Mouse (Mus musculus) 3134 (cell line): ENCODE data around the gene Psap.

ENCODE experiments used
- DNase-seq: peaks from one replicate; pipeline ENCODE4 v3.0.0-alpha.2; 2011; ENCODE audit warnings: low spot score; ENCODE audit not compliant: insufficient read length; ENCODE audit errors: extremely low read depth

The Psap gene

DNA sequence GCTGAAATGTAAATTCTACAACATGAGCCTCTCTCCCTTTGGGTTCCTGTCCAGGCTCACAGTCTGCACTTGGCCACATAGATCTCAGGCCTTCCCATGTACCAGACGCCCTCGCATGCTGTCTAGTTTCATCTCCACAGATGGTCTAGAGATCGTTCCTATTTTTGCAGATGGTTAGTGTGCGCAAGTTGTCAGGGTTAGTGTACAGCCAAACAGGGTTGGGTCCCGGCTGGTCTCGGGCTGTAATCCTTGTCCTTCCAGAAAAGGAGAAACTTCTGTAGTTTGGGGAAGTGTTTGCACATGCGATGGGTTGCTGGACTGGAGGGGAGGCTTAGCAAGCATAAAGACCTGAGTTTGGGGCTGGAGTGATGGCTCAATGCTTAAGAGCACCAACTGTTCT, 9.1 kb downstream of the Psap start:
- no peak for DNase-seq

DNA sequence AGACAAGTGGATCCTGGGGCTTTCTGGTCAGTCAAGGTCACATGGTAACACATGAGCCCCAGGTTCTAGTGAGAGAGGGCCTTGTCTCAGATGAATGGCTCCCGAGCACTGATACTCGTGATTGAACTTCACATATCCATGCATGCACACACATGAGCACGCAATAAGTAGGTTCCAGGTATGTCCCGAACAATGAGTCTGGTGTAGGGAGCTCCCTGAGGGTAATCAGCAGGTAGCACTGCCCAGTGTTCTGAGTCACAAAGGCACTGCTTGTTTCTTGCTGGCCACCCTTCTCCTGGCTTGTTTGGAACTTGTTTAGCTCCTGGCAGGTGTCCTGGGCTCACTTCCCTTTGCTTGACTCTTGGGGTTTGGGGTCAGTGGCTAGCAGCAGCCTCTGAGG, 9.7 kb downstream of the Psap start:
- no peak for DNase-seq

DNA sequence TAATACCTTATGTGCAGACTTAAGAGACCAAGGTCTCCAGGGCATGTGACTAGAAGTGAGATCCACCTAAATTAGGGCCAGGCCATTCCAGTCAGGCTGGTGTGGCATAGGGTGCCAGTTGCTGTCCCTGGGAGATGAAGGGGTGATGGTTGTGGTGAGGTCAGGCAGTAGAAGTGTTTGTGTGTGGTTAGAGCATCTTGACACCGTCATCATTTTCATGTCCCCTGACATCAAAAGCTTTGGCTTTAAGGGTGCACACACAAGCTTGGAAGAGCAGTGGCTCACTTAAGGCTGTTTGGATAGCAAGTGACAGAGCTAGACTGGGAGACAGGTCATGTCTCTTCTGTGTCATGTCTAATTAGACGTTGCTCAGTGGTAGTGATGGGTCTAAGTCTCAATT, 10.3 kb downstream of the Psap start:
- no peak for DNase-seq

DNA sequence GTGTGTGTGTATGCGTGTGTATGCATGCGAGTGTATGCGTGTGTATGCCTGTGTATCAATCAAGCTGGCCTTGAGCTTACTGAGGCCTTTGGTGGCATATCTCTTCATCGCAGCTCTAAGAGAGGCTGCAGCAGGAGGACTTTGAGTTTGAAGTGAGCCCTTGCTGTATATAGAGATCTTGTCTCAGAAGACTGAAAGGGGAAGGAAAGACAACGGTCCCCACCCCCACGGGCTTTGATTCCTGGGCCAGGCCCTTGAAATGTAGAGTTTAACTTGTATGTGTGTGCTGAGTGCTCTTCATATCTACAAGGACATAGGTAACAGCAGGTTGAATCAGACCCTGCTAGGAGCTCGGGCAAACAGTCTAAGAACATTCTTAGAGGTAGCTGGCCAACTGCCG, 11.8 kb downstream of the Psap start:
- DNase-seq = no peak

DNA sequence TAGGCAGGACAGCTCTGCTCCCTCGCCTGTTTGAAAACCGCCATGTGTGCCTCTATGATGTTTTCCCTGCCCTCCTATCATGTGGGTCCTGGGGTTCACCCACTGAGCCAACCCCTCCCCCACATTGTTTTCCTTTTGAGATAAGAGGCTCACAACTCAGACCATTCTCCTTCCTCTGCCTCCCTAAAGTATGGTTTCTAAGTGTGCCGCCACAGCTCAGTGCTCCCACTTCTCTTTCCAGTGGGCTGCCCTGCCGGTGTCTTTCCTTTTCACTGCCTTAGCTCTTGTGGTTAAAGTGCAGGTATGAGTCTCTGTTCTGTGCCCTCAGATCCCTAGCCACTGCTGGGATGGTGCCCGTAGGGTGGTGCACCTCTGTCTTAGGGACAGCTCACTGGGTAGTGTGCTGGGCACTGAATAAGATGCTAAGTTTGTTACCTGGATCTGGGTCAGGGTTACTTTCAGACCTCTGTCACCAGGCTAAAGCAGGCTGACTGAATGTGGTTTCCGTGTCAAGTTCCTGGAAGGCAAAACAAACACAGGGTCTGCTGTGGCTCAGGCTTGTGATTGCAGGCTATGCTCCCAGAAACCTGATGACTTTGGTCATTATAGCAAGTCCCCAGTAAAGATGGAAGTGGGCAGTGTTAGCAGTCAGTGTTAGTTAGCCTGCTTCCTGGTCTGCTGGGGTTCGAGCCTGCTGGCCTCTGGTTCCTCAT, 12.8 kb downstream of the Psap start:
- DNase-seq = no peak

DNA sequence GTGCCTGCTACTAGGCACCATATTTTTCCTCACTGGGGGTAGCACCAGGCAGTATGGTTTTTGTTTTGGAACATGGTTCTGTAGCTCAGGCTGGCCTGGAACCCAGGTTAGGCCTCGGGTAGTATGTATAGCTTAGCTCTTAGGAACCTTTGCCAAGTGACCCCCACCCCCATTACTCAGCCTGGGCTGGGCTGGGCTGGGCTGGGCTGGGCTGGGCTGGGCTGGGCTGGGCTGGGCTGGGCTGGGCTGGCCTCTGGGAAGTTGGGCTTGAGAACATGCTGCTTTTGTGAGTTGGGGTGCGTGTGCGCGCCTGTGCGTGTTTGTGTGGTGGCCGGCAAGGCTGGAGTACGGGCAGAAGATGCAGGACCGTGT, 13.3 kb downstream of the Psap start:
- DNase-seq = no peak

DNA sequence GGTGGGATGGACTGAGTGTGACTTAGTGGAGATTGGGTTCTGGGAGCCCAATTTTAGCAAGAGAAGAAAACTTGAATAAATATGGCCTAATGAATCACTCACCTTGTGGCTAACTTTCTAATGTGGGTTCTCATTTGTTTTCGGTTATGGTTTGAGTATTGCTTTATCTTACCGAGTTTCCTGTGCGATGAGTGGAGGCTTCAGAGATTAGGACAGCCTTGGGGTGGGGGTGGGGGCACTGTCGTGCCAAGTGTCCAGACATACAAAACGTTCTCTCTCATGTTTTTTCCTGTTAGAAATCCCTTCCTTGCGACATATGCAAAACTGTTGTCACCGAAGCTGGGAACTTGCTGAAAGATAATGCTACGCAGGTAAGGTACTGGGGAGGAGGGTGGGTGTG, 14.8 kb downstream of the Psap start:
- no peak for DNase-seq

DNA sequence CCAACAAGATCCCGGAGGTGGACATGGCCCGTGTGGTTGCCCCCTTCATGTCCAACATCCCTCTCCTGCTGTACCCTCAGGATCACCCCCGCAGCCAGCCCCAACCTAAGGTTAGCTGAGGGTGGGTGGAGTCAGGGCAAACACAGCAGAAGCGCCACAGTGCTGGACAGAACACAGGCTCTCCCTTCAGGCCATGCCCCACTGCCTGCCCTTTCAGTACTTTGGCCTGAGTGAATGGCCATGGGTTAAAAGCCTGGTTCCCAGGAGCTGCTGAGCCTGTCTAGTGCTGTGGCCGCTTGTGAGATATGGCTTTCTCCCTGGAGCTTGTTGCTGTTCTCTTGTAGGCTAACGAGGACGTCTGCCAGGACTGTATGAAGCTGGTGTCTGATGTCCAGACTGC, 17.2 kb downstream of the Psap start:
- DNase-seq = no peak

DNA sequence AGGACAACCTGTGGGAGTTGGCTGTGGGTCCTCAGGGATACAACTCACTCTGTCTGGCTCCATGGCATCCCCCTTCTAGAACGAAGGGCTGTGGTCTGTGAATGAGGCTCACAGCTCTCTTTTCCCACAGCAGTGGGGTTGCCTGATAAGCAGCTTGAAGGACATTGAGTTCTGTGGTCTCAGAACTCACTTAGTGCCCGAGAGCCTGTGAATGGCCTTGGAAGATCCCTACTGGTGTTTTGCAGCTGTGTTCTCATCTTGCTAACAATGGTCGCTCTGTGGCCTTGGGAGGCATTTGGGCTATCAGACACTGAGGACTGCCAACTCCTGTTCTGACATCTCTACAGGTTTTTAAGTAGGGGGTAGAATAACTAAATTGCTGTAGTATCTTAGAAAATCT, 17.9 kb downstream of the Psap start:
- DNase-seq = no peak

DNA sequence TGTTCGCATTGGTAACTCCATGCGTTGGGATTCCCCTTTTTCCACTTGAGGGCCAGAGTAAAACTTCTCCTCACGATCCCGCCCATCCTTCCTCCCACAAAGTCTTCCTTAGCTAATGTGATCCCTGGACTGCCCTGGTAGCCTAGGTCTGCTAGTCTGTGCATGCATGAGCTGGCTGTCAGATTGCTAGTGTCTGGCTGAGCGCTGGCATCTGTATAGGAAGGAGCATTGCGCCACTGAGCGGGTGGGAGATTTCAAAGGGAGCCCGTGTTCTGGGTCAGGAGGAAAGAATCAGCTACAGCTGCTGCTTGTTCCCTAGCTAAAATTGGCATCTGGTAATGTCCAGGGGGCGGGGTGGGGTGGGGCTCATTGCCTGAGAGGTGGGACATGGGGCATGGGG, 18.6 kb downstream of the Psap start:
- DNase-seq = no peak

DNA sequence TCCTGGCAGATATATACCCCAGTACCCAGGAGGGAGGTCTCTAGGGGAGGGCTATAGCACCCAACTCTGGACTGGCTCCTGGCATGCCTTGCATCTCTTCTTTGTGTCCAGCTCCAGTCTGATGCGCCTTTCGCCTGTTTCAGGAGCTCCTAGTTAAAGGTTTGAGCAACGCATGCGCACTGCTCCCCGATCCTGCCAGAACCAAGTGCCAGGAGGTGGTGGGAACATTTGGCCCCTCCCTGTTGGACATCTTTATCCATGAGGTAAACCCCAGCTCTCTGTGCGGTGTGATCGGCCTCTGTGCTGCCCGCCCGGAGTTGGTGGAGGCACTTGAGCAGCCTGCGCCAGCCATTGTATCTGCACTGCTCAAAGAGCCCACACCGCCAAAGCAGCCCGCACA, 22.2 kb downstream of the Psap start:
- no peak for DNase-seq

DNA sequence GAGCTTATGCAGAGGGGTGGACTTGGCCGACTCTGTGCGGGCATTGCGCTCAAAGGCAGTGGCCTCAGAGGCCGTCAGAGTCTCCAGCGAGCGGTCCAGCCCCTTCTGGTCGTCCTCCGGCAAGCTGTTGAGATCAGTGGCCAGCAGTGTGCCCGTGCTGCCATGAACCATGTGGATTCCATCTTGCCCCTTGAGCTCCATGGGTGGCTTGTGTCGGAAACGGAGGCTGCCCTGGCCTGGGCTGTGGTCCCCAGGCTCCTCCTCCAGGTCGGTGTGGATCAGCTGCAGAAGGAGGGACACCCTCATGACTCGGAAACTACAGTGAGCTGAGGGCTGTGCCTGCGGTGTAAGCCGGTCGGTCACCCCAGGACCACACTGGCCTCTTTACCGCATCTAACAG, 26.0 kb downstream of the Psap start:
- DNase-seq = no peak

DNA sequence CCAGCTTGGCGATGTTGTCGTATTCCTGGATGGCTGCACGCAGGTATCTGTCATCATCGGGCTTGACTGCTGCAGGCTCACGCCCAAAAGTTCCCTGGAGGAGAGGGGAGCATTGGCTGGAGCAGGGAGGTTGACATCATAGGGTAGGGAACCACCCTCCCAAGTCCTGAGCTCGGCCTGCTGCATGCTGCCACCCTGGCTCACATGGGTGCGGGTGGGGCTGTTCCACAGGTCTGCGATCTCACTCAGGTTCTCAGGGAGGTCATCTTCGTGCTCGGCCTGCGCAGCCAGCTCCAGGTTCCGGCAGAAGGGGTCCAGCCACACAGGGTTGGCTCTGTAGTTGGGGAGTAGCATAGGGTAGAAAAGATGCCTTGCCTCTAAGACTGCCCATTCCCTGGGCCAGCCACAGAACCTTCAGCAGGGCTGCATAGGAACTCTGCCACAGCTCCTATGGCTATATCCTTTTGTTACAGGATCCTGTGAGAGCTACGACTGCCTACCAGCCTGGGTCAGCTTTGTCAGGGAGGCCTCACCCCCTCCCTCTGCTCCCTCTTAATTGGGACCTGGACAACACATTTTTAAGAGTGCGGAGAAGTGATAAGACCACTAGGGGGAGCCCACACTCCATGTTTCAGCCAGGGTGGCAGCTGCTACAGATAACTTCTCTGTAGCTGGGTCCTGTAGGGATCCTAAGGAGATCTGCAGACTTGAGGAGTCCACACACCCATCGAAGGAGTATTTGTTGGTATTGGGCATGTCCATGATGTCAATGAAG, 27.6 kb downstream of the Psap start:
- peak; percentile 42 for DNase-seq

DNA sequence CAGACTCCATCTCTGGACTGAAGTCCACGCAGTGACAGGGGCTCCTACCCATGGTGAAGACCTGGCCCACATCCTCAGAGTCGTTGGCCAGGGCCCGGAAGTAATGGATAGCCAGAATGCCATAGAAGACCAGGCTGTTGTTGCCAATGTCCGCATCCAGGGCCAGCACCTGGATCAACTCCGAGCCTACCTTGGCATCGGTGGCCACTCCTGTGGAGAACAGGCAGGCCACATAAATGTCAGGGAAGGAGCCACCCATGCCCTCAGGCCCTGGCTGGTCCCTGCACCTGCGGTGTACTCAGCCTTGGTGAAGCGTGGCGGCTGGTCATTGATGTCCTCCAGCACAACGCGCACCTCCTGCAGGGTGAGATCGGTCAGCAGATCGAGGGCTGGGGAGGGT, 33.2 kb downstream of the Psap start:
- DNase-seq = no peak

DNA sequence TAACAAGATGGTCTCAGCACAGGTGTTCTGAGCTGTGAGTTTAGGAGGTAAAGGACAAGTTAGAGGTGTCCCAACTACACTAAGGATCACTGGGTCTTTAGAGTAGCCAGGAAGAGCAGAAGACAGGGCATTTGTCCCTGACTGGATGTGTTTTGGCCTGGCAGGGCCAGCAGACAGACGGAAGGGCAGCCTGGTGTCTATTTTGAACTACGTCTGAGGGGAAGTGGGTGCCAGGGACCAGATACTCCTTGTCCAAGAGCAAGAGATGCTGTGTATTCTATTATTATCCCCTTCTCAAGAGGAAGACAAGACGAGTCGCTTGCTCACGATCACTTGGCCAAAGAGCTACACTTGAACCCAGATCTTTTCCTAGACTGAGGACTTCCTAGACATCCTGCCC, 36.2 kb downstream of the Psap start:
- DNase-seq = no peak

DNA sequence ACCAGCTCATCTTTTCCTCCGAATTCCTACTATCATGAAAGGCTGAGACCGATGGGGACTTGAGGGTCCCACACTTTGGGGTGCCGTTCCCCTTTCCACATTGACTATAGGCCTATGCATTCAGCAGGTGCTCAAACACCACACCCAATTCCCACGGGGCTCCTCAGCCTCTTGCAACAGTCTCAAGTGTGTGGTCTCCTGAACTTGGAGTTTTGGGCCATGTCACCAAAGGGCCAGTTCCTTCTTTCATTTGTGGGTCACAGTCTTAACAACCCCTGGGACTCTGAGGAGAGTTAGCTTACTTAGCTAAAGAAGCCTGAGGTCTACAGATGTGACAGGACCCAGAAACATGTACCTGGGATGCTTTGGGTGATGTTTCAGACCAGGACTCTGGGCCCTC, 38.7 kb downstream of the Psap start:
- no peak for DNase-seq

DNA sequence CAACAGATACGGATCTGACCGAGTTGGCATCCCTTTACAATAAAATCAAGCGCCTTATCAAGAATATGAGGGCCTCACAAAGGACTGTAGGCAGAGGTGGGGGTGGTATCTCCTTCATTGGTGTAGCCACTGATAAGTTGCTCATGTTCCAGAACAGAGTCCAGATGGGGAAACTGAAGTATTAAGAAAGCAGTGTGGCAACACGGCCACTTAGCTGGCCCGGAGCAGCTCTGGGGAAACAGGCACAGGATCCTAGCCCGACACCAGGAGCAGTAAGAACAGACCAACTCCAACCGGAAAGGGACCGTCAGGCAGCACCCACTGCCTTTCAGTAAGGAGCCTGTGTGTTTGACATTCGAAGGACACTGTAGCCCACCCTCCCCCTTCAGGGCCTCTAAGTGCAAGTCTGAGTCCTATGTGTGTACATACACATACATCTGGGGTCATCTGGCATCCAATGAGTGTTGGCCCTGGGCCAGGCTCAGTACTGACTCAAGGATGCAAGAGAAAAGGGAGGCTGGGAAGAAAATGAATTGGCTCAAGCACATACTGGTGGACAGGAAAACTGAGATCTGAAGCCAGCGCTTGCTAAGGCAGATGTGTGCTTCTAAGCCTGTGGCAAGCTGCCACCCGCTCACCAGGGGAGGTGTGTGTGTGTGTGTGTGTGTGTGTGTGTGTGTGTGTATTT, 51.7 kb downstream of the Psap start:
- no peak for DNase-seq

DNA sequence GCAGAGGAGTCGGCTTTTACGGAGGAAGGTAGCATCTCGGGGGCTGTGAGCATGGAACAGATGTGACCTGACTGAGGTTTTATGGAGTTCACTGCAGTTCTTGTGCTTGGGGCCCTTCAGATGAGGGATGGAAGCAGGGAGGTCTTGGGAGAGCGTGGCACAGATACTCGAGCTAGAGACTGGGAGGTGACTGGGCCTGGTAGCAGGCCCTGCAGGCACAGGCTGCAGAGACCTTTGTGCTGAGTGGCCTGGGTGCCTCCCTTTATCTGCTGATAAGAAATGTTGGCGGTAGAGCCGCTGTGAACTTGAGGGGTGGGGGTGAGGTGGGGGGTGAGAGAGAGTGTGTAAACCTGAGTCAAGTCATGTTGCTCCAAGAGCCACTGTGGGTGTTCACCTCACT, 57.2 kb downstream of the Psap start:
- no peak for DNase-seq

DNA sequence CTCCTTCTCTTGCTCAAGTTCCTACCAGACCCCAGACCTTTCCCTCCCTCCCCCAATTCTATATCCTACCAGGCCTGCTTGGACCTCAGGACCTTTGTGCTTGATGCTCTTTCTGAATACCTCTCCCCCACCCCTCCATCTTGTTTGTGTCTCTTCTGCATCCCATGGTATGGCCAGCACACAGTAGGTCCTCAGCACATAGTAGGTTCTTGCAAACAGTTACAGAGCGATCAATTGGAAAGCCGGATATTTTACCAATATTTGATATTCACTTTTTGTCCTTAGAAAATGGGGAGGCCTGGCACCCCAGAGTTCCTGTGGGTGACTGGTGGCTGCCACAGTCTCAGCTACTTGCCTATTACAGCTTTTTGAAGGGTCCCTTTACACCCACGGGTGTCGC, 57.6 kb downstream of the Psap start:
- DNase-seq = no peak

DNA sequence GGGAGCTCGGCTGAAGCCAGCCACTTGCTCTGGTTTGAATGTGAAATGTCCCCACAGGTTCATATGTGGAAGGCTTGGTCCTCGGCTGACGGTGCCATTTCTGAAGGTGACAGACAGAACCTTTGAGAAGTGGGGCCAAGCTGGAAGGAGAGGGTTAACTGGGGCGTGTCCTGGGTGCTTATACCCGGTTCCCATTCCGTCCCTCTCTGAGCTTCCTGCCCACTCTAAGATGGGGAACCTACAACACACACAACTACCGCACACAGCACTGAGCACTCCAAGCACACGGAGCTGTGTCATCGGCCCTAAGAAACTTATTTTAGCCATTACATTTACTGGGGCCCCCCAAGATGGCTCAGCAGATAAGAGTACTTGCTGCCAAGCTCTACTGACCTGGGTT, 64.1 kb downstream of the Psap start:
- no peak for DNase-seq

DNA sequence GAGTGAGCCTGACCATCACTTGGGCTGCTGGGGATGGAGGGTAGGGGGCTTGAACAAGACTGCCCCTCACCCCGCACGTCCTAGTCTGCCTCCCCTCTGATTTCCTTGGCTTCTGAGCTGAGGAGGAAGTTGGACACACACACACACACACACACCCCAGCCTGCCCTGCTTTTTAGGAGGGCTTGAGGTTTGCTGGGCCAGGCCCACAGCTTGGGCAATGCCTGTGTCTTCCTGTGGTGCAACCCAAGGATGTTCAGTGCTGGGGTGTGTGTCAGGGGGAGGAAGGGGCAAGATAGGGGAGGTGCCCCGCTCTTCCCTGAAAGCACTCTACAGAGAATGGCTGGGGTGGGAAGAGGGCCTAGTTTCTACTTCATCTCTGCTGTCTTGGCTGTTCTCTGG, 66.7 kb downstream of the Psap start:
- DNase-seq = no peak

DNA sequence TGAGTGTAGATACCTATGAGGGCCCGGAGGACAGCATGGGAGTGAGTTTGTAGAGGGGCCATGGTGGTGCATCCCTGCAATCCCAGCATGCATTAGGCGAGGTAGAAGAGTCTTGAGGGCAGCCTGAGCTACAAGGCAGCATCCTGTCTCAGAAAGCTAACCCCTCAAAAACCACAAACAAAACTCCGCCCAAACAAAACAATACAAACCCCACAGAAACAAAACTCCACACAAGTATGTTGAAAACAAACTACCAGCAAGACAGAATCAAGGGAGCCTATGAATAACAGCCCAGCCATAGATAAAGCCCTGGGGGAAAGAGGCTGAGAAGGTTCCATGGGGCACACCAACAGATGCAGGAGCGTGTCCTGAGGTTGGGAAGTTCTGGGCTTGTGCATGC, 68.6 kb downstream of the Psap start:
- no peak for DNase-seq
